Mouse (Mus musculus): ENCODE data around the gene Fsip1. TPM values are rescaled to one million over a fixed set of nuclear protein-coding genes. Genes with fewer than 3 reads are reported as not detected.

Fsip1 gene
- polyA plus RNA-seq, 1 experiment from 2014 or later = 2.3 TPM

DNA sequence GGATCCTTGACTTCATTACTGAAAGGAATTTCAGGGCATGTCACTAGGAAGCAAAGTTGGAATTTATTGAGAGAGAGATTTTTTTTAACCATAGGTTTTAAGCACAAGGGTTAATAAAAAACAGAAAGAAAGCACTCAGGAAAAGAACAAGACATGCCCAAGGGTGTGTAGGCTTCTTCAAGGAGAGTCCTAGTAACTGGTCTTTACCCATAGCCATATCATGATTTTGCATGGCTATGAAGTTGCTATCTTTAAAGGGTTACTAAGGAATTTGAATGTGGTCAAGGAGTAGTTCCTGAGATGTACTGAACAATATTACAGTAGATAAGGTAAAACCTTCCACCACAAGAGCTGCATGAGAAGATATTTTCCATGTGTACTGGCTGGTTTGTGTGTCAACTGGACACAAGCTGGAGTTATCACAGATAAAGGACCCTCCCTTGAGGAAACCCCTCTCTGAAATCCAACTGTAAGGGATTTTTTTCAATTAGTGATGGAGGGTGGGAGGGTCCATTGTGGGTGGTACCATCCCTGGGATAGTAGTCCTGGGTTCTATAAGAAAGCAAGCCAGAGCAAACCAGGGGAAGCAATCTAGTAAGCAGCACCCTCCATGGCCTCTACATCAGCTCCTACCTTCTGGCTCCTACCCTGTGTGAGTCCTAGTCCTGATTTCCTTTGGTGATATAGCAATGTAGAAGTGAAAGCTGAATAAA, 76.7 kb downstream of the Fsip1 start:
- Histone ChIP-seq H3K4me3 (ENCODE audit: low read depth, low read length) (no peak overlapping the region), H3K27ac (ENCODE audit: low read length) (peak overlapping the region; percentile 3; the same call in 1 of the 2 replicates), H3K9ac (replicated peaks; ENCODE audit: low read depth) (no peak overlapping the region), H3K4me2 (replicated peaks; ENCODE audit: low read depth, low read length) (peak overlapping the region; percentile 44), H3K27me3 (replicated peaks; ENCODE audit: insufficient read depth, low read length) (no peaks in the 10 kb centered on the region), H3K4me1 (ENCODE audit: insufficient read depth, low read depth, low read length) (no peaks in the 10 kb centered on the region), H3K36me3 (ENCODE audit: insufficient read depth, low read length) (no peaks in the 10 kb centered on the region), H3K9me3 (ENCODE audit: low read length) (no peaks in the 10 kb centered on the region)
- ATAC-seq = peak; percentile 75
- peak; percentile 28 for TF ChIP-seq EP300 (IDR thresholded peaks at IDR 0.05)
- no peak for TF ChIP-seq CTCF (IDR thresholded peaks at IDR 0.05)
- no peak for DNase-seq (ENCODE audit: low spot score)

- Histone ChIP-seq H3K4me3 (ENCODE audit: low read depth, low read length) (no peak overlapping the region), H3K9me3 (ENCODE audit: low read length) (no peaks in the 10 kb centered on the region), H3K9ac (replicated peaks; ENCODE audit: low read depth) (no peak overlapping the region), H3K4me2 (replicated peaks; ENCODE audit: low read depth, low read length) (peak overlapping the region; percentile 44), H3K27ac (ENCODE audit: low read length) (peak overlapping the region; percentile 3; the same call in 1 of the 2 replicates), H3K4me1 (ENCODE audit: insufficient read depth, low read depth, low read length) (no peaks in the 10 kb centered on the region), H3K27me3 (replicated peaks; ENCODE audit: insufficient read depth, low read length) (no peaks in the 10 kb centered on the region), H3K36me3 (ENCODE audit: insufficient read depth, low read length) (no peaks in the 10 kb centered on the region)
- ATAC-seq (peak; percentile 71), DNase-seq (ENCODE audit: low spot score) (peak; percentile 72)
- no peak for TF ChIP-seq CTCF (IDR thresholded peaks at IDR 0.05)
- TF ChIP-seq EP300 (IDR thresholded peaks at IDR 0.05) = no peak; the same call in 1 of the 2 replicates
- 4% methylated on average over 8 of the region's 10 CpGs for WGBS
Measured at GRCm38 (mm10) chr2:118179472-118179871, 77.3 kb downstream of the Fsip1 start.

DNA sequence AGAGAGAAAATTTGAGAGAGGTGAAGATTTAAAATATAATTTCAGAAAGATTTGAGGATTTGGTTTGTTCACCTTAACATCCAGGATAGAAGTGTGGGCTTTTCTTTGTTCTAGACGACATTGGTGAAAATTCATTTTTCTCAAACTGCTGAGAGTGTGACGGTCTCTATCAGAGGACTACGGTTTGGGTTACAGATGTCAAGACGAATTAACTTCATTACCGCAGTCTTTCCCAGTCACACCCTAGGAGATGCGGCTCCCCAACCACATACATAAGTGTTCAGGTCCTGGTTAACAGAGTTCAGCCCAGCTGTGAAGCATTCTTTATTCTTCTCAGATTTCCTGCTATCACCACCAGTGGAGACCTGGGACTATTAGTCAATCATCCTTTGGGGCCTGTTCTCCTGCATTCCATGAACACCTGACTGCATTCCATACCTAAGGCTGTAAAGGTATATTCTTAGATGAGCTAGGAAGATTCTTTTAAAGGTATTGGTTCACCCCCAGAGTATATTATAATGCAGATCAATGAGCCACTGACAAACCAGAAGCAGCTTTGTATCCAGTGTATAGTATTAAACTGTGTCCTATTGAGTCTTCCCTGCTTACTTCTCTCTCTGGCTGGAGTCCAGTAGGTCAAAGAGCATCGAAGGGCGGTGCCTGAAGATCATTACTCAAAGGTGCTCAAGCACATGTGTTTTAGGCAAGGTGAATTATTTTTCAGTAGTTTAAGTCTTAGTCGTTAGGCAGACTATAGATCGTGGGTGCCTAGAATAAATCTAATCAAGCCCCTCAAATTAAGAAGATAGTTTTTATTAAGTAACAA, 82.0 kb downstream of the Fsip1 start:
- H3K4me1 ChIP-seq (ENCODE audit: insufficient read depth, low read depth, low read length) = no peaks in the 10 kb centered on the region
- H3K4me2 ChIP-seq (replicated peaks; ENCODE audit: low read depth, low read length) = no peak overlapping the region
- peak; percentile 32 for DNase-seq (ENCODE audit: low spot score)
- TF ChIP-seq CTCF (IDR thresholded peaks at IDR 0.05) (no peak), EP300 (IDR thresholded peaks at IDR 0.05) (peak; percentile 45; the same call in 1 of the 2 replicates)
- no peaks in the 10 kb centered on the region for H3K9me3 ChIP-seq (ENCODE audit: low read length)
- 70% methylated on average over 10 of the region's 10 CpGs for WGBS
- H3K27me3 ChIP-seq (replicated peaks; ENCODE audit: insufficient read depth, low read length) = no peaks in the 10 kb centered on the region
- ATAC-seq = no peak; the same call in 1 of the 2 replicates
- H3K4me3 ChIP-seq (ENCODE audit: low read depth, low read length) = no peak overlapping the region
- no peak overlapping the region for H3K27ac ChIP-seq (ENCODE audit: low read length)
- H3K9ac ChIP-seq (replicated peaks; ENCODE audit: low read depth) = no peak overlapping the region
- H3K36me3 ChIP-seq (ENCODE audit: insufficient read depth, low read length) = no peaks in the 10 kb centered on the region

GRCm38 (mm10) chr2:118168225-118168624, 88.5 kb downstream of the Fsip1 start:
- H3K4me3 ChIP-seq (ENCODE audit: low read depth, low read length) = no peak overlapping the region
- H3K9ac ChIP-seq (replicated peaks; ENCODE audit: low read depth) = no peak overlapping the region
- WGBS = 46% methylated on average over 1 of the region's 1 CpGs
- no peak overlapping the region for H3K4me2 ChIP-seq (replicated peaks; ENCODE audit: low read depth, low read length)
- DNase-seq (ENCODE audit: low spot score) (no peak), ATAC-seq (no peak)
- no peaks in the 10 kb centered on the region for H3K27me3 ChIP-seq (replicated peaks; ENCODE audit: insufficient read depth, low read length)
- H3K4me1 ChIP-seq (ENCODE audit: insufficient read depth, low read depth, low read length) = no peaks in the 10 kb centered on the region
- TF ChIP-seq EP300 (IDR thresholded peaks at IDR 0.05) = no peak
- TF ChIP-seq CTCF (IDR thresholded peaks at IDR 0.05) = no peak
- no peak overlapping the region for H3K27ac ChIP-seq (ENCODE audit: low read length)
- no peaks in the 10 kb centered on the region for H3K9me3 ChIP-seq (ENCODE audit: low read length)
- no peaks in the 10 kb centered on the region for H3K36me3 ChIP-seq (ENCODE audit: insufficient read depth, low read length)

DNA sequence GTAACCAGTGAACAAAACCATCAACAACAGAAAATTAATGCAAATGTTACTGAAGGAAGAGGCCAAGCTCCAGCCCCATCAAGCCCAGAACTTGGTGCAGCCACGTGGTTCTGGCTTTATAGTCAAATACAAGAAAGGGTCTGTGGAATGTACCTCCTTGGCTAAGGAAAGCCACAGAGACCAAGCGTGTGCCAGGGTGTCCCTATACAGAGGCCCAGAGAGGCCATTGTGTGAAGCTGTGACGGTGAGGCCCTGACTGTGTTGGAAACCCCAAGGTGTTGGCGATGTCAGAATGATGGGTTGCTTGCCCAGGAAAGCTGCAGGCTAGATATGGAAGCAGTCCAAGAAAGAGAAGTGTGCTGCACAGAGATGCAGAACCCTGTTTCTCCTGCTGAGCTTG, 89.0 kb downstream of the Fsip1 start:
- H3K4me1 ChIP-seq (ENCODE audit: insufficient read depth, low read depth, low read length) = no peaks in the 10 kb centered on the region
- H3K27me3 ChIP-seq (replicated peaks; ENCODE audit: insufficient read depth, low read length) = no peaks in the 10 kb centered on the region
- WGBS = 73% methylated on average over 4 of the region's 4 CpGs
- H3K9ac ChIP-seq (replicated peaks; ENCODE audit: low read depth) = no peak overlapping the region
- ATAC-seq (no peak), DNase-seq (ENCODE audit: low spot score) (no peak)
- TF ChIP-seq CTCF (IDR thresholded peaks at IDR 0.05) = no peak
- TF ChIP-seq EP300 (IDR thresholded peaks at IDR 0.05) = no peak
- H3K27ac ChIP-seq (ENCODE audit: low read length) = no peak overlapping the region
- H3K9me3 ChIP-seq (ENCODE audit: low read length) = no peaks in the 10 kb centered on the region
- no peaks in the 10 kb centered on the region for H3K36me3 ChIP-seq (ENCODE audit: insufficient read depth, low read length)
- no peak overlapping the region for H3K4me3 ChIP-seq (ENCODE audit: low read depth, low read length)
- no peak overlapping the region for H3K4me2 ChIP-seq (replicated peaks; ENCODE audit: low read depth, low read length)

DNA sequence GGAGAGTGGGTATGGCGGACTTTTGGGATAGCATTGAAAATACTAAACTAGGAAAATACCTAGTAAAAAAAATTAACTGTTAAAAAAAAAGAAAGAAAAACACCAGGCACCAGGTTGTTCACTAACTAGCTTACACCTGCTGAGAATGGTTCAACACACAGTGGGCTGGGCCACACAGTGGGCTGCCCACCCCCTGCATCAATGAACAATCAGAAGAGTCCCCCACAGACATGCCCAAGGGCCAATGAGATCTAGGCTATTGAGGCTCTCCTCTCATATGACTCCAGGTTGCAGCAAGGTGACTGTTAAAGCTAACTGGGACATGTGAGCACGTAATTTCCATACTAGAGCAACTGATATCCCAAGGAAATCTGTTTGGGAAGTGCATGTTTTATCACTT, 91.1 kb downstream of the Fsip1 start:
- H3K4me1 ChIP-seq (ENCODE audit: insufficient read depth, low read depth, low read length) = no peaks in the 10 kb centered on the region
- H3K27me3 ChIP-seq (replicated peaks; ENCODE audit: insufficient read depth, low read length) = no peaks in the 10 kb centered on the region
- no peak for ATAC-seq
- no peak overlapping the region for H3K4me3 ChIP-seq (ENCODE audit: low read depth, low read length)
- no peaks in the 10 kb centered on the region for H3K9me3 ChIP-seq (ENCODE audit: low read length)
- 86% methylated on average over 2 of the region's 2 CpGs for WGBS
- no peak overlapping the region for H3K4me2 ChIP-seq (replicated peaks; ENCODE audit: low read depth, low read length)
- TF ChIP-seq CTCF (IDR thresholded peaks at IDR 0.05) (no peak), EP300 (IDR thresholded peaks at IDR 0.05) (no peak)
- no peak overlapping the region for H3K27ac ChIP-seq (ENCODE audit: low read length)
- no peak overlapping the region for H3K9ac ChIP-seq (replicated peaks; ENCODE audit: low read depth)
- H3K36me3 ChIP-seq (ENCODE audit: insufficient read depth, low read length) = no peaks in the 10 kb centered on the region
- DNase-seq (ENCODE audit: low spot score) = no peak
